Mouse (Mus musculus): ENCODE measurements at regions not wholly inside any gene's neighbourhood (a gene's known extent, or its start where the extent isn't known, plus 50 kb on each side); places are given as distances from the start of the nearest gene placed in this dataset.

- no peak for TF ChIP-seq POLR2A (IDR thresholded peaks at IDR 0.05; ENCODE audit: control insufficient read depth, low read depth, low read length)
- no peak for TF ChIP-seq CTCF (IDR thresholded peaks at IDR 0.05; ENCODE audit: control insufficient read depth, insufficient read depth, insufficient replicate concordance, low read depth, low read length)
Observed at GRCm38 (mm10) chrX:11837566-11837965, 322.6 kb downstream of the Bcor start.

Data from testis, adult 2 months (tissue).